Mouse (Mus musculus) E14TG2a.4 (cell line): ENCODE measurements at regions not wholly inside any gene's neighbourhood (a gene's known extent, or its start where the extent isn't known, plus 50 kb on each side); places are given as distances from the start of the nearest gene placed in this dataset.

Experiments used
- CTCF ChIP-seq: conservative IDR thresholded peaks from 2 replicates; pipeline ENCODE4 v1.5.1; 2014; ENCODE audit warnings: low read length
- NANOG ChIP-seq: IDR thresholded peaks from 2 replicates; pipeline ENCODE4 v1.6.1; 2014; ENCODE audit warnings: borderline replicate concordance, low read length, mixed read lengths
- POU5F1 ChIP-seq: IDR thresholded peaks from 2 replicates; pipeline ENCODE4 v1.6.1; 2014; ENCODE audit warnings: low read length, borderline replicate concordance

GRCm38 (mm10) chr2:107133186-107133585 lies 73.7 kb upstream of the Fshb start:
- no peak for TF ChIP-seq CTCF
- no peak for TF ChIP-seq NANOG
- TF ChIP-seq POU5F1, result no peak
